Mouse (Mus musculus): ENCODE measurements around the gene Magi1.

Magi1 gene

GRCm38 (mm10) chr6:93826875-93827274, 456.8 kb downstream of the Magi1 start:
- no peak for DNase-seq (ENCODE audit: low spot score in 2 of 2)

- DNase-seq (ENCODE audit: low spot score in 2 of 2), result no peak
Observed at GRCm38 (mm10) chr6:93822221-93822897, 461.4 kb downstream of the Magi1 start.

GRCm38 (mm10) chr6:93821512-93821911, 462.2 kb downstream of the Magi1 start:
- DNase-seq (ENCODE audit: low spot score in 2 of 2), result no peak

GRCm38 (mm10) chr6:93819888-93820287, 463.8 kb downstream of the Magi1 start:
- no peak for DNase-seq (ENCODE audit: low spot score in 2 of 2)

GRCm38 (mm10) chr6:93819282-93819681, 464.4 kb downstream of the Magi1 start:
- no peak for DNase-seq (ENCODE audit: low spot score in 2 of 2)

GRCm38 (mm10) chr6:93818494-93818893, 465.2 kb downstream of the Magi1 start:
- no peak for DNase-seq (ENCODE audit: low spot score in 2 of 2)

GRCm38 (mm10) chr6:93805407-93805936, 478.2 kb downstream of the Magi1 start:
- no peak for DNase-seq (ENCODE audit: low spot score in 2 of 2)

GRCm38 (mm10) chr6:93802390-93802789, 481.3 kb downstream of the Magi1 start:
- peak; percentile 22 to 35 for DNase-seq (ENCODE audit: low spot score in 2 of 2)

- no peak for DNase-seq (ENCODE audit: low spot score in 2 of 2)
Observed at GRCm38 (mm10) chr6:93800465-93800864, 483.3 kb downstream of the Magi1 start.

- no peak for DNase-seq (ENCODE audit: low spot score in 2 of 2)
Observed at GRCm38 (mm10) chr6:93792309-93793215, 491.2 kb downstream of the Magi1 start.

GRCm38 (mm10) chr6:93789721-93790120, 494.0 kb downstream of the Magi1 start:
- no peak for DNase-seq (ENCODE audit: low spot score in 2 of 2)

GRCm38 (mm10) chr6:93787042-93787441, 496.7 kb downstream of the Magi1 start:
- no peak for DNase-seq (ENCODE audit: low spot score in 2 of 2)

GRCm38 (mm10) chr6:93786220-93786619, 497.5 kb downstream of the Magi1 start:
- DNase-seq (ENCODE audit: low spot score in 2 of 2), result no peak

- DNase-seq (ENCODE audit: low spot score in 2 of 2), result no peak
Observed at GRCm38 (mm10) chr6:93771081-93771480, 512.6 kb downstream of the Magi1 start.

- no peak for DNase-seq (ENCODE audit: low spot score in 2 of 2)
Observed at GRCm38 (mm10) chr6:93770283-93771025, 513.3 kb downstream of the Magi1 start.

GRCm38 (mm10) chr6:93758114-93758513, 525.6 kb downstream of the Magi1 start:
- no peak for DNase-seq (ENCODE audit: low spot score in 2 of 2)

GRCm38 (mm10) chr6:93757353-93758087, 526.2 kb downstream of the Magi1 start:
- DNase-seq (ENCODE audit: low spot score in 2 of 2), result peak; percentile 73 to 80

- DNase-seq (ENCODE audit: low spot score in 2 of 2), result no peak
Observed at GRCm38 (mm10) chr6:93743145-93743544, 540.6 kb downstream of the Magi1 start.

- DNase-seq (ENCODE audit: low spot score in 2 of 2), result no peak
Observed at GRCm38 (mm10) chr6:93739786-93740185, 543.9 kb downstream of the Magi1 start.

- DNase-seq (ENCODE audit: low spot score in 2 of 2), result no peak
Observed at GRCm38 (mm10) chr6:93737083-93737482, 546.6 kb downstream of the Magi1 start.

GRCm38 (mm10) chr6:93736071-93736470, 547.6 kb downstream of the Magi1 start:
- DNase-seq (ENCODE audit: low spot score in 2 of 2), result peak; percentile 36 to 41
